Mouse (Mus musculus): ENCODE results near the gene Slc17a4.
A peak's percentile ranks its signal among the peaks of the same experiment; 100 is the strongest.

The Slc17a4 gene

DNA sequence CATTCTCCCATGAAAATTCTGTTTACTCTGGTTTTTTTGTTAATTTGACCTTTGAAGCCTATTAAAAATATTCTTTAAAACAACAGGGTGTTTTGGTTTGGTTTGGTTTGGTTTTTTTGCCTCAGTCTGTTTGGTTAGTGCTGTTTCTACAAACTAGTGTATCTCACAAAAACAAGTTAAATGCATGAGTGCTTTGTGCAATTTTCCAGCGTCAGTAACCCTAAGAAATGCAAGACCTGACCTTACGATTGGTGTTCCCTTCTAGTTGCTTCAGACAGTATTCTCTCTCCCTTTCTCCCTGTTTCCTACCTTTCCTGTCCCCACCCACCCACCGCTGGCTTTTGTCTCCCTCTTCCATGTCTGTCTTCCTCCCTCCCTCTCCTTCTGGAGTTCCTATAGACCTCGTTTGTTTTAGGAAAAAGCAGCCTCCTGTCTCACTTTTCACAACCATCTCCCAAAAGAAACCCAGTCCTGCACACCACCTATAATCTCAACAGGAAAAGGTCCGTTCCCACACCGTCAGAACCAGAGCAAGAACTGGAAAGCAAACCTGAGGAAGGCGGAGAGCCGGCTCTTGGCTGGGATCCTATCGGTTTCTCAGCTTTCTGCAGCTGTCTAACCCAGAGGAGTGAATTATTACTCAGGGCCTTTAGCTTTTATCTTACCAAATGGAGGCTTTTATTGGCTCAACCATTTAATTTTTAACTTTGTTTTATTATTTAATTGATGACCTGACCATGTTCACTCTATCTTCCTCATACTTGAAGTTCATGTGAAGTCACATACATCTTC is at the start of gene Slc17a4:
Gene Slc17a4, minus strand, starts transcription at position 634 of the 792 bp plus-strand sequence.
- peak in 1 of 2 experiments; percentile 22 for DNase-seq

DNA sequence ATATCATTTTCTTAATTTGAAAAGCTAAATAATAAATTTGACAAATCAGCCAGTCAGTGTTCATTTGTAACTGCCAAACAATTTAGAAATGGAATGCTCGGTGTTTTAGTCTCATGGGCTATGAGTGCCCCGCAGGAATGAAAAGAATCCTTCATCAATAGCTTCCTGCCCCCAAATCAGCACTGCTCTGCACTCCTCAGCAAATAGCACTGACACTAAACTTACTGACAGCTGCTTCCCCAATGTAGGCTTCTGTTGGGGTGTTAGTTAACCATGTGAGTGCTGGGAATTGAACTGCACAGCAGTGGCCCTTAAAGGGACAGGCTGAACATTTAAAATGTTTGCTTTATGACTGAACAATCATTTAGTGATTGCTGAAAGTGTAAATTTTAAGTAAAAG is 45.0 kb upstream of the Slc17a4 start:
- no peak for DNase-seq

DNA sequence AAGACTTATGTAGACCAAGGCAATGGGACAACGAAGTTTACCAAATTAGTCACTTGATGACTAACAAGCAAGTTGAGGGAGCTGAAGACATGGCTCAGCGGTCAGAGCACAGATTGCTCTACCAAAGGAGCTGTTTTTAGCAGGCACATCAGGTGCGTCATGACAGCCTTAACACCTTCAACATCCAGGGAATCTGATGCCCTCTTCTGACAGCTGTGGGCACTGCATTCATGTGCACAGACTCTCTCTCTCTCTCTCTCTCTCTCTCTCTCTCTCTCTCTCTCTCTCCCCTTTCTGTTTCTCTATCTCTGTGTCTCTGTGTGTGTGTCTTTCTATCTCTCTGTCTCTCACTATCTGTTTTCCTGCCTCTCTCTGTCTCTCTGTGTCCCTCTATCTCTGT is 36.1 kb upstream of the Slc17a4 start:
- peak; percentile 70 to 76 for DNase-seq

DNA sequence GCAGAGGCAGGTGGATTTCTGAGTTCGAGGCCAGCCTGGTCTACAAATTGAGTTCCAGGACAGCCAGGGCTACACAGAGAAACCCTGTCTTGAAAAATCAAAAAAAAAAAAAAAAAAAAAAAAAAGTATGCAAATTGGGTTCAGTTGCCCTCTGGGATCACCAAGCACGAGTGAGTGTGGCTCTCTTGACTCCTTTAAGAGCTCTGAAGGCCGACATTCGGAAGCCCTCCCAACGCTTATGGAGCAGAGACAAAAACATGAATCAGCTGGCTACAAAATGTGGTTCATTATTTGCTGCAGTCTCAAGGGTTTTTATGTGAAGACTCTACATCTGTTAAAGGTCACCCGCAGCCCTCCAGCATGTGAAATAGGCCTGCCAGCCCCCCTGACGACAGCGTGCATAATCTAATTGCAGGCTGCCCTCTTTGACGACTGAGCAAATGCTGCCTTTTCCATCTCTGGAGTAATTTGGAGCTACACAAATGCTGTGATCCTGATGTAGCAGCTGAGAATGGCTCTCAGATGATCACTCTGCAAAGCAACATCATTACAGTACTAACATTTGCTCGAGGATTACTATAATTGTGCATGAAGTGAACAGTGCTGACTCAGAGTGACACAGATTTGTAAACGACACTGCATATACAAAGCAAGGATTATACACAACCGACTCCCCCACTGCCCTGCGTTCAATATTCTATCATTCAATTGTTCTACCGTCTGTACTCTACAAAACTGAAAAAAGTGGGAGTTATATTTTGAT is 34.9 kb upstream of the Slc17a4 start:
- DNase-seq: no peak

DNA sequence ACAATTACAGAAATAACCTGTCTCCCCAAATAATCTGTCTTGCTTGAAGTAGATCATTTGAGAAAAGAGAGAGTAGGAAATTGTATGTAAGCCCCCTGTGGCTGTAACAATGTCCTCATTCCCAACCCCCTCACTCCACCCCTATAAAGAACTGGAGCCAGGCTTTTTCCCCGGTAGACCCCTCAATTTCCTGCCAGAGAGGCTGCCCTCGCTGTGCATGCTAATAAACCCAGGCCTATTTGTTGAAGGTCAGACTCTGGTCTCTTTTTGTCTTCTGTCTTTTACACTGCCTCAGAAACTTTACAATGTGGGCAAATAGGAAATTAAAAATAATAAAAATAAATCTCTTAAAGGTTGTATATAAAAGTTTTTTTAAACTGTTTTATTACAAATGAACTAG is 31.4 kb upstream of the Slc17a4 start:
- DNase-seq: no peak

DNA sequence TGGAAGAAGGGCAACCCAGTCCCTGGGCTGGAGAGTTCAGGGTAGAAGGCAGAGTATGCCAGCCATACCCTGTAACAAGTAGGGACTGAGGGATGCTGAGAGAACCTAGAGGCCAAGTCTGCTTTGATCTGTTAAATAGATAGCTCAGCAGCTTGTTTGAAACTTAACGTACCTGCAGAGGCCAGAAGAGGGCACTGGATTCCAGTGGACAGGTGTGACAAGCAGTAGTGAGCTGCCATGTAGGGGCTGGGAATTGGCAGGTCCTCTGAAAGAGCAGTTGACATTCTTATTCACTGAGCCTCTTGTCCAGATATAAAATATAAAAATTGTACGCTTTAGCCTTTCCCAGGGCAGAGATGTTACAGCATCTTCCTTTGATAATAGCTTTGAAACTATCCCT is 28.1 kb upstream of the Slc17a4 start:
- peak; percentile 6 to 7 for DNase-seq

DNA sequence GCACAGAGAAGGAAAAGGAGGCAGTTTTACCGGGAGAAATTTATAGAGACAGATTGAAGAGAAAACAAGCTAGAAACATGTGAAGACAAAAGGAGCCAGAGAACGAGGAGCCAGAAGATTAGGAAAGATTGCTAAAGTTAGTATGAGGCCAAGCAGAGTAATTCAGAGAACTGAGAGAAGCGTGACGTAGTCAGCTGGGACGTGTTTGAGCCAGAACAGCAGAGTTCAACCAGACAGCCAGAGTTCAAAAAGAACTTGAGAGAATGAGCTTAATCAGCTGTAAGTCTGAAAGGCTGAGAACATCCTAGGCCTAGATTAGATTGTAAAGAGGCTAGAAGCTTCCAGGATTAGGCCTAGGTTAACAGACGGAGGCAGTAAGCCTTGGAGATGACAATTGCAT is 25.5 kb upstream of the Slc17a4 start:
- no peak for DNase-seq

DNA sequence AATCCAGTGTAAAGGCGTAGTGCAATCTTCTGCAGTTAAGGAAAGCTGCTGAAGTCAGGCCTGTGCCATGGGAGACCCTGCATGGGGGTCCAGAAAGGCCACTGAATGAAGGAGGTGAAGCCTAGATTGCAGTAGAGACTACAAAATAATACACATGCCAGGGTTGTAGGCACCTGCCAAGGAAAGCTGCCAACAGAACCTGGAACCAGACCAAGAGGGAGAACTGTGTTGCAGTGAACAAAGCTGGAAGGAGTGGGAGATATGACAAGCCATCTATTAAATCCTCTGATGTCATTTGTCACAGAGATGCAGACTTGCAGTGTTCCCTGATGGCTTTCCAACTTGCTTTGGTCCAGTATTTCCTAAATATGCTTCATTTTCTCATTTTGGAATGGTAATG is 23.9 kb upstream of the Slc17a4 start:
- DNase-seq: no peak

DNA sequence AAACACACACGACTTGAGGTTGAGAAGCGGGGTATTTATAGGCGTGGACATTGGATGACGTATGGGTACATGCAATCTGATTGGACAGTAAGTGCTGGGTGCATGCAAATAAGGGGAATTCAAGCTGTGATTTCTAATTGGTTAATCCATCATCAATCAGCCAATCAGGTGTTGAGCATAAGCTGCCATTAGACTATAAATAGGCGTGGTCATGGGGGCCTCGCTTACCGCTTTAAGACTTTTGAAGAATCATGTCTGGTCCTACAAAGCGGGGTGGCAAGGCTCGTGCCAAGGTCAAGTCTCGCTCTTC is 19.4 kb upstream of the Slc17a4 start, which contains the start of gene Hist1h2aa:
Gene Hist1h2aa, plus strand, starts transcription at position 252 of the 310 bp plus-strand sequence.
- no peak for DNase-seq

DNA sequence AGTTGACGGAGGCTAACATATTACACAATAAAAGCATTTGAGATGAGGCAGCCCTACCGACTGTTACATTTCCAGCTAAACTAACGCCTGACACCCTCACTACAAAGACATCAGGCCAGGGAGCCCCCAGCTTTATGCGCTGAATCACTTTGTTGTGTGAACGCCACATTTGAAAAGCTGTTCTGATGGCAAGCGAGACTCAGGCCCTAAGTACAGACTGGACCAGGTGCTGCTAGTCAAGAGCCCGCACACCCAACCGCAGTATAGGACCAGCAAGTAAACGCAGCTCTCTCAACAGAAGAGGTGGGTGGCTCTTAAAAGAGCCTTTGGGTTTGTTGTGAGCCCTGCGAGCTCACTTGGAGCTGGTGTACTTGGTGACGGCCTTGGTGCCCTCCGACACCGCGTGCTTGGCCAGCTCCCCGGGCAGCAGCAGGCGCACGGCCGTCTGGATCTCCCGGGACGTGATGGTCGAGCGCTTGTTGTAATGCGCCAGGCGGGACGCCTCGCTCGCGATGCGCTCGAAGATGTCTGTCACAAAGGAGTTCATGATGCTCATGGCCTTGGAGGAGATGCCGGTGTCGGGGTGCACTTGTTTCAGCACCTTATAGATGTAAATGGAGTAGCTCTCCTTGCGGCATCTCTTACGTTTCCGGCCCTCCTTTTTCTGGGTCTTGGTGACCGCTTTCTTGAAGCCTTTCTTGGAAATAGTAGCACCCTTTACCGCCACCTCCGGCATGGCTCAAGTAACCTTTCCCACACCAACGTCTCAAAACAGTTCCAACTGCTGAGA is 18.8 kb upstream of the Slc17a4 start, which contains the start of gene Hist1h2ba:
Gene Hist1h2ba, minus strand, starts transcription at position 736 of the 790 bp plus-strand sequence.
- no peak for DNase-seq

DNA sequence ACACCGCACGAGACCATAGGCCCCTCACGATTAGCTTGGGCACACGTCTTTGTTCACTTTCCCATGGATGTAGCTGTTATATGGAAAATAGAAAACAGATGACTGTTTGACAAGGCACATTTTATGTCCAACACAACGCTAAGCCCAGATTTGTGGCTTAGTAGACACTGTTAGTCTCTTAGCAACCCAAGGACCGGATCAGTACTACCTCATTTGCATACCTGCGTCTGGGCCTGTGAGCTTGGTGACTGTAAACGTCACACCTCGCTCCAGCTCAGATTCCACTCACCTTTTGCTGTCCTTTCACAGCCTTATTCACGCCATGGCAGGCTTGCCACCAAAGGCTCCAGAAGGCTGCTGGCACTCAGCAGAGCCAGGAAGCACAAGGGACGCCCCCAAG is 16.1 kb upstream of the Slc17a4 start:
- DNase-seq: no peak

DNA sequence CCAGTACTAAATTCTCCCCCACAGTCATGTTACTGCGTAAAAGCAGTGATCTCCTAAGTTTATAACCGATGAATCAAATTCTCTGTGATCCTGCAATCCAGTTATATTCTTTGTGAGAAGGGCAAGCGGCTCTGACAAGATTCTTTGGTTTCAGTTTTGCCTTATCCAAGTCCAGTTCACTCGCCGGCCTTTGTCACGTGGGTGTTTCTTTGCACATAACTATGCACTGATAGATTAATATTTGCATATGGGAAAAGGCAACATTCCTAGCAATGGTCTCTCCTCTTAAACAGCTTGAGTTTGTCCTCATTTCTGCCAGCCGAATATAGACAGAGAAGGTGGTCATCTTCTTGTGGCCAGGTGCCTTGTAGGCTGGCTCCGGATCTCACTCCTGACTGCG is 15.7 kb upstream of the Slc17a4 start:
- no peak for DNase-seq

DNA sequence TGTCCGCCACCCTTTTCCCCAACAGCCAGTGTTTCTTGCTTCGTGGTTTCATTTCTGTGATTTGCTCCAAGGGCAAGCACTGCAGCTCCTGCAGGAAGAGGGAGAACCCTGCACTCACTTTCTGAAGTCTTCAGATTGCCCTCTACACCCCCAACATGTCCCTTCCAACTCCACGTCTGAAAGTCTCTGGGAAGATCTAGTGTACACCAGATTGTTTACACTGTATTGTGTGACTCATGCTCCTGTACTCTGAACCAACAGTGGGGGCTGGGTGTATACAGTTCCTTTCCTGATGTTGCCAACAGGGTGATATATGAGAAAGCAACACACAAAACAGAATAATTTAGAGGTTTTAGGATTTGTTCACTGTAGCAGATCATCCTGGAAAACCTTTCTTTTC is 13.8 kb upstream of the Slc17a4 start:
- no peak for DNase-seq

DNA sequence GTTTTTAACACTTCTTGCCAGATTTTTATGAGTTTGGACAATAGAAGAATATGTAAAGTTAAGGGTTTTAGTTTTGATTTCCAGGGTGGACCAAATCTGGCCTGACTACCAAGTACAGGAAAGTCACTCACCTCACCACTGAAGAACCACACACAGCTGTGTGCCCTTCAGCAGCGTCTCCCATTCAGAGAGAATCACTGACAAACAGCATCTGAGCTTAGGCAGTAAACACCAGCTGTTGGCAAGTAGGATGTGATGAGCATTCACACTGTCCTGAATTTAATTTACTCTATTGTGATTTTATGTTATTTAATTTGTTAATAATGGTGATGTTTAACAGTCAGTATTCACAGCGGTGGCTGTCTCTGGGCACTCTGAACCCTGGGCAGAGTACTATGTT is 11.0 kb upstream of the Slc17a4 start:
- DNase-seq: no peak

DNA sequence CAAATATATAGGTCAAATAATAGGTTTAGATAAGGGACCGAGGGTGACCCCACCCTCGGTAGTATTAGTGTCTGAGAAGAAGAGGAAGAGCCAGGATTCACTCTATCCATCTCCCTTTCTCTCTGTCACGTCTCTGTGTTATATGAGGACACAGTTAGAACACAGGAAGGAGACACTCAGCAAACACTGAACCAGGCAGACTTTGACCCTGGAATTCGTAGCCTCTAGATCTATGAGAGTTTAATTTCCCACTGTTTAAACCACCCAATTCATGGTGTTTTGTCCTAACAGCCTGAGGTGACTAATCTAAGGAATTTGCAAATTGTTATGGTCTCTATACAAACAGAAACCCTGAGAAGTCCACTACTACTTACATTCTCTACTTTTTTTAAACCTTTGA is 2.9 kb upstream of the Slc17a4 start:
- DNase-seq: no peak

DNA sequence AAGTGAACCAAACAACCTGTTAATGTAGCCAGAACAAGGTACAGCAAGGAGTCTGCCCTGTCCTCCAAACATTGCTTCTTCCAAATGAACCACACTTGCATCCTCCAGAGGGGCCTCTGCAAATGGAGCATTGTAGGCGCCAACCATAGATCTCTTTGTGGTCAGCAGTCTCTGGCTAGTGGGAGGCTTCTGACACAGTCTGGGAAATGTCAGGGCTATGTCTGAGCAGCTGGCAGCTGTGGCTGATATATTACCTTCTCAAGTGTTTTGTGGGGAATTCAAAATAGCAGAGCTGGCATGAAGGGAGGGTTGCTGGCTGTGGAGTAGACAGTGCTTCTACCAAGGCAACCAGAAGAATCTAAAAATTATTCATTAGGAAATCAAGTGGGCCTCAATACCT is 1.3 kb upstream of the Slc17a4 start:
- no peak for DNase-seq

DNA sequence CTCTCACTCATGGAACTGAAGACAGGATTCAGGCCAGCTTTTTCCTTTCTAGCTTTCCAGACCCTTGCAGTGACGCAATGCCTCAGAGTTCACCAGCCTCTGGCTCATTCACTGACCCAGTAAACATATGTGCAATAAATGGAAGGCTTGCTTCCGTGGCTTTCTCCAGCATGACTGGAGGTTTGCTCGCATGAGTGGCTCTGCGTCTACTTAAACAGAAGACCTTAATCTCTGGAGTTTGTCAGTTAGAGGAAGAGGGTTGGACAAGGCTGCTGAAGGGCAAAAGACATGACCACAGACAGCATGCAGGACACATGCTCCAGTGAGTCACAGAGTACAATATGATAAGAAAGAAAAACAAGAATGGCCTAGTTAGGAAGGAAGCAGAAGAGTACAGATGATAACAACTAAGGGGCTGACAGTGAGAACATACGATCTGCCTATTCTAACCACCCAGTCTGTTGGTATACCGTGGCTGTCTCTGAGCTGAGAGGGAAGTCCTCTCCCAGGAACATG is 960 bp downstream of the Slc17a4 start:
- DNase-seq: peak; percentile 53 to 55

DNA sequence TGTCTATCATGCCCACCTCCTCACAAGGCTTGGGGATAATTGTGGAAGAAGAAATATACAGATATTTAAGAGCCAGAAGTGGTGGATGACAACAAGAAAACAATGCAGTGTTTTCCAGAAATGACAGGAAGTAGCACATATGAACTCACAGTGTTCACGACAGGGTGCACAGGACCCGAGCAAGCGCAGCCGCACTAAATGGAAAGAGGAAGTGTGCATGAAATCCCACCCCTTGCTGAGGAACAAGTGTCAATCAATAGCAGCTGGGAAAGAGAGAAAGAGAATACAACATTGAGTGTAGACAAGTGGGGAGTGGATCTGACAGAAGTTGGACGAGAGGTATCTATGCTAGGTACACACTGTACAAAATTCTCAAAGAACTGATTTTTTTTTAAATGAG is 3.5 kb downstream of the Slc17a4 start:
- peak; percentile 53 to 58 for DNase-seq

DNA sequence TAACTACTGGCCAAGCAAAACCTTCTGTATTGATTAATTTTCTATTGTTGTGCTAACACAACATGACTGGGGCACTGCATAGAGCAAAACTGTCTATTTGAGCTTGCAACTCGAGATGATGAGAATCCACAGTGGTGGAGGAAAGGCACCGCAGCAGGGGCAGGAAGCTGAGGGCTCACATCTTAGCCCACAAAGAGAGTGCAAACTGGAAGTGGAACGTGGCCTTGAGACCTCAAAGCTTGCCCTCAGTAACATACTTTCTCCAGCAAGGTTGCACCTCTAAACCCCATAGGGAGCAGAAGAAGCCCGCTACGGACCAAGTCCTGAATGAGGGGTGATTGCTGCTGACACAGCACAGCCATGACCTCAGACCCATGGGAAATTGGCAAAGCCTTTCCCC is 4.7 kb downstream of the Slc17a4 start:
- DNase-seq: no peak

DNA sequence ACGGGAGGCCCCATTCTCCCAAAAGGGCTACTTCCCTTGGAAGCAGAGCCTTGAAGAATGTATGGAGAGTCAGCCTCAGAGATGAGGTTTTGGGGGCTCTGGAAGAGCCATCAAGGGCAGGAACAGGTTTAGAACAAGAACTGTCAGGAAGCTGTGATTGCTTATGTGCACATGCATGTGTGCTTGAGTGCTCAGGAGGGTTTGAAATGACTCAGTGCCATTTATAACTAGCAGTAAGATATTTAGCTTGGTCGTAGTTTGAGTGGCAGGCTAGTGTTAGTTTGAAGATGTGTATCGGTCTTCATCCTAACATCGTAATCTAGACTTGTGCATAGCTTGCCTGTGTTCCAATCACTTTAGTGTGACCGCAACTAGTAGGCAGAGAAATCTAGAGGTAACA is 7.9 kb downstream of the Slc17a4 start:
- no peak for DNase-seq

DNA sequence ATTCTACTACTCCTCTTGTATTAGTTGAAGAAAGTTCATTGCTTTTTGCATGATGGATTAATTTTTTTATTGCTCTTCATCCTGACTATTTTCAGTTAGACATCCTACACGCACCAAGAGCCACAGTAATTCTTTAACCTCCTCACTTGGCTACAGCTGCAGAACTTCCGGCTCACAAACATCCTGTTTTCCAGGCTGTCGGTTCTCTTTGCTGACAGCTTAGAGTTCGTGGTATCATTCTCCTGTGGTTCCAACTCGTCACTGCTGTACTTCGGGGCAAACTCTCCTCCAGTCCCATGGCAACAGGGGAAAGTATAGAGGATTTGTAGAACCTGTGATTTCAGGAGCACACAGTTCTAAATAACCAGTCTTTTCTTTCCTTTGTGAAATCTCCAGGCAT is 16.6 kb downstream of the Slc17a4 start:
- DNase-seq: peak in 1 of 2 experiments; percentile 29

DNA sequence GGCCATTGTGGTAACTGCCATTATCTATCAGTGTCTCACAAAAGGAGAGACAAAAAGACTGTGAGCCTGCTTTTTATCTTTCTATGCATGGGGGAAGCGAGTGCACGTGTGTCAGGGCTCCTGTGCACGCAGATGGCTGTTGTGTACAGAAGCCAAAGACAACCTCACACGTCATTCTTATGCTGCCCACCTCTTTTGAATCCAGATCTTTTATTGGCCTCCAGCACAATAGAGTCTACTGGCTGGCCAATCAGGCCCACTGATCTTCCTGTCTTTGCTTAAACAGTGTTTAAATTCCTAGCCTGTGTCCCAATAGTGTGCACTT is 21.6 kb downstream of the Slc17a4 start:
- DNase-seq: no peak

DNA sequence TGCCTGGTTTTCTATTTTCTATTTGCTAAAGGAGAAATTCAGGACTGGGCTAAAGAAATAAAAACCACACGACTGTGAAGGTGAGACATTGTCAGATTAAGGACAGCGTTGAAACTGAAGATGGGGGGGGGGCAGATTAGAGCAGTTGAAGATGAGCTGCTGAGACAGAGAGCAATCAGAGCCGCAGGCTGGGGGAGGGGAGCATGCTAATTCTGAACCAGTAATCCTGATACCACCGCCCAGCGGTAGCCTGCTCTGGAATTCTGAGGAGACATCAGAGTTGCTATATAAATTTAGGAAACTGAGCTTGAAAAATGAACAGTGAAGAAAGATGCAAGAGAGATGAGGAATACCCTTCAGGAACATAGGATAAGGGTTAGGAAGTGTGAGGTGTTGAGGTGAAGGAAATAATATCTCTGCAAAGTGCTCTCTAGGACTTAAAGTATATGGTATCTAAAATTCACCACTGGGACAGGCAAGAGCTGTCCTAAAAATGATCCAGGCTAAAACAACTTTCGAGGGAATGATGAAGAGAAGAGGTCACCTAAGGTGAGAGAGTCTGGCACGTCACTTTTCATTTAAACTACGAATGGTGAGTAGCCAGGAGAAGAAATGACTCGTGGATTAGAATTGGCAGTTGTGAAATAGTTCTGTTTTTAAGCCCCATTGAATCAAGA is 22.1 kb downstream of the Slc17a4 start:
- DNase-seq: no peak
